Mouse (Mus musculus): ENCODE measurements around the gene Hist1h3a. TPM values are rescaled to one million over a fixed set of nuclear protein-coding genes. Genes with fewer than 3 reads are reported as not detected.
"Not testable (repeated sequence)": the region's sequence is repeated elsewhere in the genome, so short reads cannot be mapped to it uniquely, and the experiment has no call there.

Gene Hist1h3a
- polyA plus RNA-seq (2016; fragmentation: Nextera tagmentation; extraction: Ambion mirVana) = 3.0 and 5.3 TPM in 2 replicates

DNA sequence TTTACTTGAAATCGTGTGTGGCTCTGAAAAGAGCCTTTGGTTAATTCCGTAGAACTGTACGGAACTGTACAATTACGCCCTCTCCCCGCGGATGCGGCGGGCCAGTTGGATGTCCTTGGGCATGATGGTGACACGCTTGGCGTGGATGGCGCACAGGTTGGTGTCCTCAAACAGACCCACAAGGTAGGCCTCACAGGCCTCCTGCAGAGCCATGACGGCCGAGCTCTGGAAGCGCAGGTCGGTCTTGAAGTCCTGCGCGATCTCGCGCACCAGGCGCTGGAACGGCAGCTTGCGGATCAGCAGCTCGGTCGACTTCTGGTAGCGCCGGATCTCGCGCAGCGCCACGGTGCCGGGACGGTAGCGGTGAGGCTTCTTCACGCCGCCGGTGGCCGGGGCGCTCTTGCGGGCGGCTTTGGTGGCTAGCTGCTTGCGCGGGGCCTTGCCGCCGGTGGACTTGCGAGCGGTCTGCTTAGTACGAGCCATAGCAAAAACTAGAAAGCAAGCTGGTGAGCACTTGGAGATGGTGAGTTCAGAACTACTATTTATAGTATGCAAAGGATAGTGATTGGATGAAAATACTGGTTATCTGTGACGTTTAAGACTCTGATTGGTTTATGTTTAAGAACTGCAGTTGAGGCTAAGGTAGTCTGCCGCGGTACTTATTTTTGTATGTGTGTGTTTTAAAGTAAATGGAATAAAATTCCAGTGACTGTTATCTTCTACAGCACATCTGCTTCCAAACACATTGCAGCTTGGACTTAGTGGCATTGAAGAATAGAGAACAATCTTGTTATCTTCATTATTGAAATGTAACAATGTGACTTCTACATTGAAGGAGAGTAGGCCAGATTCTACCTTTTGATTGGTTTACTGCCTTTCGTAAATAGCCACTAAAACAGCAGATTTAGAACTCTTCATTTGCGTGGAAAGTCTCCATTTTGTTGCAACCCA is at the start of gene Hist1h3a:
Gene Hist1h3a (minus strand): TSS at position 516 of the 951 bp plus-strand sequence.
- H3K27me3 ChIP-seq (ENCODE audit: low read depth, poor library complexity, severe bottlenecking); H3K9me3 ChIP-seq (replicated peaks); H3K36me3 ChIP-seq: not testable (repeated sequence)
- WGBS = under 1% methylated on average over 34 of the region's 52 CpGs
- peak within 1 kb of the TSS; percentile 92 for H3K27ac ChIP-seq
- peaks cover 35% of the 10 kb centered on the region for H3K4me1 ChIP-seq
- peak within 1 kb of the TSS; percentile 59 for H3K4me3 ChIP-seq
- DNase-seq (ENCODE audit: low spot score) = peak; percentile 68

- Histone ChIP-seq H3K27me3 (ENCODE audit: low read depth, poor library complexity, severe bottlenecking) (no peaks in the 10 kb centered on the region), H3K36me3 (no peaks in the 10 kb centered on the region), H3K4me1 (no peaks in the 10 kb centered on the region), H3K9me3 (replicated peaks) (no peaks in the 10 kb centered on the region), H3K27ac (no peak within 1 kb of the TSS), H3K4me3 (no peak within 1 kb of the TSS)
- DNase-seq (ENCODE audit: low spot score) = no peak
- WGBS = 91% methylated on average over 15 of the region's 15 CpGs
Measured at GRCm38 (mm10) chr13:23806422-23807052, 44.4 kb upstream of the Hist1h3a start, which contains the start of gene Slc17a2. Gene Slc17a2 (plus strand): TSS chr13:23806993.

GRCm38 (mm10) chr13:23804532-23804931 is 42.3 kb upstream of the Hist1h3a start:
- Histone ChIP-seq H3K4me1 (peaks cover 5% of the 10 kb centered on the region), H3K9me3 (replicated peaks) (no peaks in the 10 kb centered on the region), H3K27ac (no peak overlapping the region), H3K4me3 (no peak overlapping the region), H3K27me3 (ENCODE audit: low read depth, poor library complexity, severe bottlenecking) (no peaks in the 10 kb centered on the region), H3K36me3 (no peaks in the 10 kb centered on the region)
- 84% methylated on average over 2 of the region's 2 CpGs for WGBS
- no peak for DNase-seq (ENCODE audit: low spot score)

DNA sequence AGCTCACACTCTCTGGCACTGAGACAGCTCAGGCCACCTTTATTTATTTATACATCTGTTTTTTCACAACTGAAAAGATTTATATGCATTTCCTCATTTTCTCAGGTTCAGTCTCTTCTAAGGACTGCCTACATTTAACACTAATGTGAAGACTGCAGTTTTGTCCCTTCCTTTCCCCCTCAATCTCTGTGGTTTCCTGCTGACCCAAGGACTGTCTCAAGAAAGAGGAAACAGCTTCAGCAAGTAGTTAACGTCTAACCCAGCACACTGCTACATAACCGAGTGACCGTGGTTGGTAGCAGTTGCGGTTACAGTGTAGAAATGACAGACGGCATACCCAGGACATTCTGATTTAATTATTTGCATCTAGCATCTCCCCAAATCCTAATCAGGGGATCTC is 37.2 kb upstream of the Hist1h3a start:
- no peaks in the 10 kb centered on the region for H3K36me3 ChIP-seq
- no peak overlapping the region for H3K27ac ChIP-seq
- H3K4me1 ChIP-seq = peaks cover 28% of the 10 kb centered on the region
- no peaks in the 10 kb centered on the region for H3K9me3 ChIP-seq (replicated peaks)
- no peaks in the 10 kb centered on the region for H3K27me3 ChIP-seq (ENCODE audit: low read depth, poor library complexity, severe bottlenecking)
- DNase-seq (ENCODE audit: low spot score) = no peak
- 74% methylated on average over 5 of the region's 5 CpGs for WGBS
- no peak overlapping the region for H3K4me3 ChIP-seq

- no peaks in the 10 kb centered on the region for H3K9me3 ChIP-seq (replicated peaks)
- no peak overlapping the region for H3K27ac ChIP-seq
- no peaks in the 10 kb centered on the region for H3K36me3 ChIP-seq
- H3K27me3 ChIP-seq (ENCODE audit: low read depth, poor library complexity, severe bottlenecking) = no peaks in the 10 kb centered on the region
- DNase-seq (ENCODE audit: low spot score) = peak; percentile 40
- 48% methylated on average over 2 of the region's 2 CpGs for WGBS
- H3K4me1 ChIP-seq = peaks cover 3% of the 10 kb centered on the region; the same call in 1 of the 2 replicates
- no peak overlapping the region for H3K4me3 ChIP-seq
Measured at GRCm38 (mm10) chr13:23792520-23792919, 30.3 kb upstream of the Hist1h3a start.

GRCm38 (mm10) chr13:23779025-23779424 is 16.8 kb upstream of the Hist1h3a start:
- no peaks in the 10 kb centered on the region for H3K4me1 ChIP-seq
- no peak for DNase-seq (ENCODE audit: low spot score)
- H3K27ac ChIP-seq = no peak overlapping the region
- WGBS = 78% methylated on average over 4 of the region's 4 CpGs
- H3K36me3 ChIP-seq = no peaks in the 10 kb centered on the region
- H3K9me3 ChIP-seq (replicated peaks) = no peaks in the 10 kb centered on the region
- no peak overlapping the region for H3K4me3 ChIP-seq
- H3K27me3 ChIP-seq (ENCODE audit: low read depth, poor library complexity, severe bottlenecking) = no peaks in the 10 kb centered on the region

DNA sequence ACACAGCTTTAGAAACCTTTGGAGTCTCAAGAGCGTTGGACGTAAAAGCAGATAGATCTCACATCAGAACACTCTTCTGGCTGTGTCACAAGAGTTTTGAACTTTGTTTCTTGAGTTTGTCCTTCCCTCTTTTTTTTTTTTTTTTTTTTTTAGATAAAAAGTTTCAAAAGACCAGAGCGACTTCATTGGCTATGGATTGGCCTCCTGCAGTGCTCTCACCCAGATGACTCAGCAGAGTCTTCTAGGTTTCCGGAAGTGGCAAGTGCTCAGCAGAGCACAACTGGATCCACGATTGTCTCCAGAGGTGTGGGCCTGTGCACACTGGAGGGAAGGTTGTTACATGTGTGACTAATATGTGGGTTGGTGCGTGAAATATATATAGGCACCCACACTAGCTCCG is 16.2 kb upstream of the Hist1h3a start:
- Histone ChIP-seq H3K9me3 (replicated peaks) (no peaks in the 10 kb centered on the region), H3K36me3 (no peaks in the 10 kb centered on the region), H3K27me3 (ENCODE audit: low read depth, poor library complexity, severe bottlenecking) (no peaks in the 10 kb centered on the region), H3K4me1 (no peaks in the 10 kb centered on the region), H3K27ac (no peak overlapping the region), H3K4me3 (no peak overlapping the region)
- no peak for DNase-seq (ENCODE audit: low spot score)
- 99% methylated on average over 7 of the region's 7 CpGs for WGBS

- H3K4me1 ChIP-seq = peaks cover 12% of the 10 kb centered on the region
- no peaks in the 10 kb centered on the region for H3K9me3 ChIP-seq (replicated peaks)
- no peaks in the 10 kb centered on the region for H3K27me3 ChIP-seq (ENCODE audit: low read depth, poor library complexity, severe bottlenecking)
- DNase-seq (ENCODE audit: low spot score) = peak; percentile 69
- no peaks in the 10 kb centered on the region for H3K36me3 ChIP-seq
- WGBS = 24% methylated on average over 21 of the region's 21 CpGs
- H3K4me3 ChIP-seq = peak overlapping the region; percentile 26
- H3K27ac ChIP-seq = peak overlapping the region; percentile 50; the same call in 1 of the 2 replicates
Measured at GRCm38 (mm10) chr13:23772561-23773313, 10.6 kb upstream of the Hist1h3a start.

DNA sequence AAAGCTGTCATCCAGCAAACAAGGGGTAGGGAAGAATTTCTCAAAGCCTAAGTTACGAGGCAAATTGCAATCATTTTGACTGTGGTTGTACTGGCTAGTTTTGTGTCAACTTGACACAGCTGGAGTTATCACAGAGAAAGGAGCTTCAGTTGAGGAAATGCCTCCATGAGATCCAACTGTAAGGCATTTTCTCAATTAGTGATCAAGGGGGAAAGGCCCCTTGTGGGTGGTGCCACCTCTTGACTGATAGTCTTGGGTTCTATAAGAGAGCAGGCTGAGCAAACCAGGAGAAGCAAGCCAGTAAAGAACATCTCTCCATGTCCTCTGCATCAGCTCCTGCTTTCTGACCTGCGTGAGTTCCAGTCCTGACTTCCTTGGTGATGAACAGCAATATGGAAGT is 7.4 kb upstream of the Hist1h3a start, which contains the start of gene Trim38:
Gene Trim38 (plus strand): TSS at position 301 of the 400 bp plus-strand sequence.
- not testable (repeated sequence) for H3K9me3 ChIP-seq (replicated peaks); H3K27ac ChIP-seq; DNase-seq (ENCODE audit: low spot score); H3K4me3 ChIP-seq; H3K27me3 ChIP-seq (ENCODE audit: low read depth, poor library complexity, severe bottlenecking); H3K36me3 ChIP-seq
- peaks cover 17% of the 10 kb centered on the region for H3K4me1 ChIP-seq
- WGBS = 85% methylated on average over 2 of the region's 2 CpGs

DNA sequence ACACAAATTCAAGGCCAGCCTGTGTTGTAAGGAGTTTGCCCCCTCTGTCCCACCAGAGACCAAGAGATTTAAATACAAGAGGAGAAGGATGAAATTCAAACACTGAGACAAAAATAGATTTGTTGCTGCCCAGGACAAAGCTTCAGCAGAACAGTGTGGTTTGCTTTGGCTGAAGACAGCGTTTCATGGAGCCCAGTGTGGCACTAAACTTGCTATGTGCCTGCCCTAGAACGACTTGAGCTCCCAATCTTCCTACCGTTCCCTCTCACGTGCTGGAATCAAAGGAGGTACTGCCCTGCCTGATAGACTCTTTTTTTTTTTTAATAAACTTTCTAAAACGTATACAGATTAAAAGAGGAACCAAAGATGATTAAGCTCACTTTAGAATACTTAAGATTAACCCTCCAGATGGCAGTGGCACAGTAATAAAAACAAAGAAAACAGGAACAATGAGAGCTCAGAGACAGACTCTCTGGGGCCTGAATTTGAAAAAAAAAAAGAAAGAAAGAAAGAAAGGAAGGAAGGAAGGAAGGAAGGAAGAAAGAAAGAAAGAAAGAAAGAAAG is 6.7 kb upstream of the Hist1h3a start:
- Histone ChIP-seq H3K36me3 (no peaks in the 10 kb centered on the region), H3K27ac (no peak overlapping the region), H3K4me3 (no peak overlapping the region), H3K27me3 (ENCODE audit: low read depth, poor library complexity, severe bottlenecking) (no peaks in the 10 kb centered on the region), H3K9me3 (replicated peaks) (no peaks in the 10 kb centered on the region), H3K4me1 (peaks cover 24% of the 10 kb centered on the region)
- 67% methylated on average over 5 of the region's 5 CpGs for WGBS
- no peak for DNase-seq (ENCODE audit: low spot score)

- H3K27me3 ChIP-seq (ENCODE audit: low read depth, poor library complexity, severe bottlenecking) = no peaks in the 10 kb centered on the region
- no peak overlapping the region for H3K27ac ChIP-seq
- no peak overlapping the region for H3K4me3 ChIP-seq
- no peak for DNase-seq (ENCODE audit: low spot score)
- peaks cover 27% of the 10 kb centered on the region for H3K4me1 ChIP-seq
- H3K36me3 ChIP-seq = no peaks in the 10 kb centered on the region
- no peaks in the 10 kb centered on the region for H3K9me3 ChIP-seq (replicated peaks)
Measured at GRCm38 (mm10) chr13:23766772-23767171, 4.6 kb upstream of the Hist1h3a start.

DNA sequence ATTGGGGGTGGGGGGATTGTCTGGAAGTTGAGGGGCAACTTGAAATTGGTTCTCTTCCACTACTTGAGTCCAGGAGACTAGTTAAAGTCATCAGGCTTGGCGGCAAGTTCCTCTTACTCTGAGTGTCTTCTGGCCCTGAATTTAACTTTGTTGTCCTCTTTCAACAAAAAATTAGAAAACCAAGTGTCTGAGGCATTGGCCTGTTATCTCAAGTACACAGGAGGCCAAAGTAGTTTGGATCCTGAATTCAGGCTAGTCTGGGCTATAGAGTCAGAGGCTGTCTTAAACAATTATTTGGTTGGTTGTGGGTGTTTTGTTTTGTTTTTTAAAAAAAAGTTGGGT is 3.0 kb upstream of the Hist1h3a start:
- WGBS = 74% methylated on average over 1 of the region's 1 CpGs
- Histone ChIP-seq H3K27me3 (ENCODE audit: low read depth, poor library complexity, severe bottlenecking) (no peaks in the 10 kb centered on the region), H3K27ac (0 out of 2 replicates have a peak overlapping the region, but pooled peaks have one; percentile 92), H3K4me1 (peaks cover 28% of the 10 kb centered on the region), H3K9me3 (replicated peaks) (no peaks in the 10 kb centered on the region), H3K4me3 (peak overlapping the region; percentile 59), H3K36me3 (no peaks in the 10 kb centered on the region)
- no peak for DNase-seq (ENCODE audit: low spot score)

All from limb, embryonic 10.5 days (tissue).